Mouse (Mus musculus): ENCODE data around the gene Col17a1. TPM values are rescaled to one million over a fixed set of nuclear protein-coding genes. Genes with fewer than 3 reads are reported as not detected.

The Col17a1 gene
- polyA plus RNA-seq (2017; shearing (Covaris generic)), result not detected

DNA sequence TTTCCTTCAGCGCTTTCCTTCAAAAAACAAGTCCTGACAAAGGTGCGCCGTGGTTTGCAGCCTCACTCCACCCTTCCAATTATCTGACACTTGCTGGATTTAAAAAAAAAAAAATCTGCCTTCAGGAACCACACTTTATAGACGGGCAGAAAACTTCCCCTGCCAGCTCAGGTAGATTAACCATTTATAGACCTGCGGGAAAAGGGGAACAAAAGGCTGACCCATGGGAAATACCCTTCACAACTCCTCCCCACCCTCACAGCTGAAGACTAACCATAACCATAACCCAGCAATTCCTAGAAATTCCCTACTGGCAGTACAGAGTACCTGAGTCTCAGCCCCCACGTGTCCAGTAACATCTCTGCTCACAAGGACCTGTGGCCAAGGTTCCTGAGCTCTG lies at the start of gene Col17a1:
Gene Col17a1, minus strand, starts transcription at position 101 of the 400 bp plus-strand sequence.

DNA sequence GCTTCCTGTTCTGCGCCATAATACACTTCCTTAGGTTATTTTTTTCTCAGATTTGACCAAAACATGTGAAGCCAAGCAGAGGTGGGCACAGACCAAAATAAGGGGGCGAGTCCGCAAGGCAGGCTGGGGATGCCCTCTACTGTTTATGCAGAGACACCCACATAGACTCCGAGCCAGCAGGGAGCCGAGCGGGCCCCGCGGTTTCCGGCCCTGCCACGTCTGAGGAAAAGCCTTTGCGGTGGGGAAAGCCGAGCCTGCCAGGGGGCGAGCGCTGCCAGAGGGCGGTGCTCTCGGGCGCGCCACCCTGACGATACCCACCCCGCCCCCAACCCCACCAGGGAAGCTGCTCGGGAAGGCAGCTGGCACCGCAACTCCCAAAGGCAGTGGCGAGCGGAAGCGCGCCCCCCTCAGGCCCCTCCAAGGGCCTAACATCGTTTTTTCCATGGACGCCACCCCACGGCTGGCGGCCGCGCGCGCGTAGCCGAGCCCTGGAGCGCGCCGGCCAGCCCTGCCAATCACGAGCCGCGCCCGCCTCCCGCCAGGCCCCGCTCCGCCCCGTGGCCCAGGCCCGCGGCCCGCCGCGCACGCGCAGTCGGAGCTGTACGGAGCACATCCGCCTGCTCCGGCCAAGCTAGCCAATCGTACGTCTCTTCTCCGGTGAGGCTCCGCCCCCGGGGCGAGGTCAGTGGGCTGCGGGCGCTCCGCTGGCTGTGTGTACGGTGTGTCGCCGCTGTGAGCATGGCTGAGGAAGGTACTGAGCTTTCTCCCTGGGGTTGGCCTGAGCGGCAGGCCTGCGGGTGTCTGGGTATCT lies 39.4 kb upstream of the Col17a1 start, which contains the start of gene Sfr1:
Gene Sfr1, plus strand, starts transcription at position 612 of the 811 bp plus-strand sequence.

Other genes with a start within 250 kb of the Col17a1 start
- 2.8 TPM for gene Sh3pxd2a, start 227.7 kb downstream of the Col17a1 start, polyA plus RNA-seq (2017; shearing (Covaris generic))
- 45.8 TPM for gene Stn1, start 154.6 kb downstream of the Col17a1 start, polyA plus RNA-seq (2017; shearing (Covaris generic))
- gene Slk, start 112.4 kb downstream of the Col17a1 start, polyA plus RNA-seq (2017; shearing (Covaris generic)), result 126 TPM
- 143 TPM for gene Sfr1, start 39.6 kb upstream of the Col17a1 start, polyA plus RNA-seq (2017; shearing (Covaris generic))
- 18.6 TPM for gene Gsto1, start 162.9 kb upstream of the Col17a1 start, polyA plus RNA-seq (2017; shearing (Covaris generic))
- gene Gsto2, start 173.4 kb upstream of the Col17a1 start, polyA plus RNA-seq (2017; shearing (Covaris generic)), result not detected
- gene Cfap43, start 227.2 kb upstream of the Col17a1 start, polyA plus RNA-seq (2017; shearing (Covaris generic)), result 0.35 TPM
- 86.7 TPM for gene Itprip, start 227.2 kb upstream of the Col17a1 start, polyA plus RNA-seq (2017; shearing (Covaris generic))
- gene Cfap58, start 245.6 kb upstream of the Col17a1 start, polyA plus RNA-seq (2017; shearing (Covaris generic)), result not detected

All from naive thymus-derived CD4-positive, alpha-beta T cell, adult 5 months (primary cell).